Mouse (Mus musculus) small intestine, adult 2 months (tissue): ENCODE data around the gene Atrn. TPM values are rescaled to one million over a fixed set of nuclear protein-coding genes. Genes with fewer than 3 reads are reported as not detected.

Source experiments
- H3K27ac ChIP-seq: fragments of 200-500 bp; 2 replicates; pipeline ENCODE4 v1.5.1; 2012; ENCODE audit warnings: low read depth, low read length, control low read depth, inconsistent platforms; ENCODE audit not compliant: insufficient read depth
- H3K27me3 ChIP-seq: fragments of 200-500 bp; 2 replicates; pipeline ENCODE4 v1.6.1; 2012; ENCODE audit warnings: mild to moderate bottlenecking, moderate library complexity, low read length, inconsistent platforms; ENCODE audit not compliant: control insufficient read depth, insufficient read depth
- H3K36me3 ChIP-seq: fragments of 200-500 bp; 2 replicates; pipeline ENCODE4 v1.6.1; 2012; ENCODE audit warnings: mild to moderate bottlenecking, low read length, control low read depth, inconsistent platforms; ENCODE audit not compliant: control insufficient read depth, insufficient read depth
- H3K4me1 ChIP-seq: fragments of 200-500 bp; 2 replicates; pipeline ENCODE4 v1.6.1; 2012; ENCODE audit warnings: low read length, inconsistent platforms, mixed read lengths; ENCODE audit not compliant: control insufficient read depth, insufficient read depth, insufficient read length
- H3K4me3 ChIP-seq: fragments of 200-500 bp; 2 replicates; pipeline ENCODE4 v1.5.1; 2012; ENCODE audit warnings: low read depth, mild to moderate bottlenecking, control low read depth, inconsistent platforms, low read length, moderate library complexity
- CTCF ChIP-seq: fragments of 200-500 bp; IDR thresholded peaks from 2 replicates; pipeline ENCODE4 v1.5.1; 2012; ENCODE audit warnings: low read depth, mild to moderate bottlenecking, control low read depth, inconsistent platforms, low read length, moderate library complexity, mixed read lengths; ENCODE audit not compliant: insufficient replicate concordance, insufficient read length; ENCODE audit errors: extremely low read depth
- POLR2A ChIP-seq: fragments of 200-500 bp; IDR thresholded peaks from 2 replicates; pipeline ENCODE4 v1.6.1; 2012; ENCODE audit warnings: low read depth, mild to moderate bottlenecking, control low read depth, inconsistent platforms, low read length, moderate library complexity
- WGBS: fragments of 180-500 bp; shearing (Covaris S2); methylation state at CpG from one replicate; pipeline ENCODE4 v1.1.7; 2018; 5-methylcytosine and 5-hydroxymethylcytosine counted together
- polyA plus RNA-seq: library from polyadenylated mRNA; depleted of rRNA; stranded (reverse); fragments of >200 nt; gene quantifications from 2 replicates; pipeline ENCODE4 v1.2.3, GENCODE M21; 2012; rRNA removed

The Atrn gene
- polyA plus RNA-seq, 1 experiment: 7.2 TPM

- Histone ChIP-seq H3K4me1 (no peaks in the 10 kb centered on the region; the same call in 1 of the 2 replicates), H3K36me3 (no peaks in the 10 kb centered on the region), H3K4me3 (no peak overlapping the region), H3K27me3 (peaks cover 12% of the 10 kb centered on the region), H3K27ac (no peak overlapping the region)
- 77% methylated on average over 9 of the region's 9 CpGs for WGBS
- TF ChIP-seq CTCF (no peak), POLR2A (no peak)
These were observed 153.7 kb downstream of the Atrn start for GRCm38 (mm10) chr2:131059781-131060540.

- Histone ChIP-seq H3K27ac (no peak overlapping the region), H3K4me3 (no peak overlapping the region), H3K36me3 (no peaks in the 10 kb centered on the region), H3K4me1 (no peaks in the 10 kb centered on the region; the same call in 1 of the 2 replicates), H3K27me3 (peaks cover 9% of the 10 kb centered on the region)
- WGBS: 64% methylated on average over 6 of the region's 6 CpGs
- TF ChIP-seq CTCF: no peak
- no peak for TF ChIP-seq POLR2A
These were observed 154.5 kb downstream of the Atrn start for GRCm38 (mm10) chr2:131060784-131061183.

- Histone ChIP-seq H3K4me3 (no peak overlapping the region), H3K27me3 (peaks cover 6% of the 10 kb centered on the region), H3K4me1 (no peaks in the 10 kb centered on the region), H3K27ac (no peak overlapping the region), H3K36me3 (no peaks in the 10 kb centered on the region)
- TF ChIP-seq POLR2A (no peak), CTCF (no peak)
- WGBS: 50% methylated on average over 5 of the region's 5 CpGs
These were observed 155.3 kb downstream of the Atrn start for GRCm38 (mm10) chr2:131061607-131062006.

- Histone ChIP-seq H3K27me3 (peaks cover 6% of the 10 kb centered on the region), H3K4me1 (no peaks in the 10 kb centered on the region), H3K36me3 (no peaks in the 10 kb centered on the region), H3K4me3 (peak within 1 kb of the TSS; percentile 30), H3K27ac (peak within 1 kb of the TSS; percentile 17; the same call in 1 of the 2 replicates)
- 3% methylated on average over 27 of the region's 27 CpGs for WGBS
- no peak for TF ChIP-seq CTCF
- no peak for TF ChIP-seq POLR2A
These were observed 157.1 kb downstream of the Atrn start, which contains the start of gene Adam33 for GRCm38 (mm10) chr2:131063404-131063864. Gene Adam33, minus strand, starts transcription at chr2:131063814.

GRCm38 (mm10) chr2:131066342-131066741 is 160.0 kb downstream of the Atrn start:
- no peak for TF ChIP-seq POLR2A
- no peak for TF ChIP-seq CTCF
- H3K27me3 ChIP-seq: peaks cover 6% of the 10 kb centered on the region
- WGBS: 52% methylated on average over 9 of the region's 9 CpGs

GRCm38 (mm10) chr2:131067481-131067880 is 161.2 kb downstream of the Atrn start:
- Histone ChIP-seq H3K27me3 (peaks cover 6% of the 10 kb centered on the region; the same call in 1 of the 2 replicates), H3K4me1 (no peaks in the 10 kb centered on the region), H3K36me3 (no peaks in the 10 kb centered on the region), H3K4me3 (no peak overlapping the region), H3K27ac (no peak overlapping the region)
- 46% methylated on average over 6 of the region's 6 CpGs for WGBS
- no peak for TF ChIP-seq CTCF
- no peak for TF ChIP-seq POLR2A

More at GRCm38 (mm10) chr2:131066342-131066741, 160.0 kb downstream of the Atrn start:
- no peak overlapping the region for H3K4me3 ChIP-seq
- H3K4me1 ChIP-seq: no peaks in the 10 kb centered on the region
- no peaks in the 10 kb centered on the region for H3K36me3 ChIP-seq
- no peak overlapping the region for H3K27ac ChIP-seq

GRCm38 (mm10) chr2:131072536-131072935 is 166.2 kb downstream of the Atrn start:
- H3K4me3 ChIP-seq: no peak overlapping the region
- no peak overlapping the region for H3K27ac ChIP-seq
- WGBS: 82% methylated on average over 10 of the region's 10 CpGs
- H3K36me3 ChIP-seq: no peaks in the 10 kb centered on the region
- TF ChIP-seq CTCF (no peak), POLR2A (no peak)
- no peaks in the 10 kb centered on the region for H3K4me1 ChIP-seq
- no peaks in the 10 kb centered on the region for H3K27me3 ChIP-seq

Other genes with a start within 250 kb of the Atrn start
- gene Ddrgk1, start 241.8 kb upstream of the Atrn start, polyA plus RNA-seq: 29.3 and 55.9 TPM in 2 replicates
- 9.5 and 16.2 TPM in 2 replicates for gene Itpa, start 238.9 kb upstream of the Atrn start, polyA plus RNA-seq
- gene Slc4a11, start 209.0 kb upstream of the Atrn start, polyA plus RNA-seq: 0.47 and 6.0 TPM in 2 replicates
- 10.0 and 22.1 TPM in 2 replicates for gene 4930402H24Rik, start 89 bp upstream of the Atrn start, polyA plus RNA-seq
- 11.1 and 17.0 TPM in 2 replicates for gene Gfra4, start 136.6 kb downstream of the Atrn start, polyA plus RNA-seq
- 12.4 and 13.1 TPM in 2 replicates for gene Adam33, start 157.3 kb downstream of the Atrn start, polyA plus RNA-seq
- gene Siglec1, start 180.3 kb downstream of the Atrn start, polyA plus RNA-seq: 1.9 and 2.7 TPM in 2 replicates
- gene Hspa12b, start 220.8 kb downstream of the Atrn start, polyA plus RNA-seq: 2.2 and 3.3 TPM in 2 replicates
- not detected in 2 replicates for gene Gm11037, start 227.0 kb downstream of the Atrn start, polyA plus RNA-seq